Mouse (Mus musculus): ENCODE measurements around the gene Dnaaf5. TPM values are rescaled to one million over a fixed set of nuclear protein-coding genes. Genes with fewer than 3 reads are reported as not detected.

Gene Dnaaf5
- polyA plus RNA-seq, 1 experiment: 15.9 TPM

DNA sequence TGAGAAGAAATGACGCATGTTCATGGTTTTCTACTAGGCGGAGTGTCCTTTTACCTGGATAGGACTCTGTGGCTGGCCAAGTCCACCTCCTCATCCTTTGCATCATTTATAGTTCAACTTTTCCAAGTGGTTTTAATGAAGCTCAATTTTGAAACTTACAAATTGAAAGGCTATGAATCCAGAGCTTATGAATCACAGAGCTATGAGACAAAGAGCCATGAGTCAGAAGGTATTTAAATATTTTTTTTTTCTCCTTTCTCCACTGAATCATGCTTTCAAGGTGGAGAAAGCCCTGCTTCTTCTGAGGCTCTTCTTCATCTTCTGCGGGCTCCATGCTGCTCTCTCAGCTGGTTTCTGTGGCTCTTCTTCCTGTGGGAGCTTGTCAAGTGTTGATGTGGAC, 79.7 kb downstream of the Dnaaf5 start:
- no peaks in the 10 kb centered on the region for H3K27me3 ChIP-seq (ENCODE audit: control insufficient read depth, insufficient read depth, low read length)
- 95% methylated on average over 3 of the region's 3 CpGs for WGBS
- no peaks in the 10 kb centered on the region for H3K4me1 ChIP-seq (ENCODE audit: control insufficient read depth, insufficient read depth, insufficient read length)
- H3K4me3 ChIP-seq (ENCODE audit: extremely low read depth, insufficient read depth, insufficient read length): no peak overlapping the region
- no peak for TF ChIP-seq POLR2A (IDR thresholded peaks at IDR 0.05; ENCODE audit: low read depth, low read length)
- no peak for TF ChIP-seq CTCF (IDR thresholded peaks at IDR 0.05; ENCODE audit: extremely low read depth, insufficient read depth, insufficient read length, insufficient replicate concordance)
- no peak overlapping the region for H3K27ac ChIP-seq (ENCODE audit: insufficient read depth, low read length)
- DNase-seq (ENCODE audit: low read depth in 1 of 2, low spot score in 2 of 2): no peak
- H3K36me3 ChIP-seq (ENCODE audit: control insufficient read depth, insufficient read depth, low read length): peaks cover 39% of the 10 kb centered on the region

GRCm38 (mm10) chr5:139232083-139232482, 82.1 kb downstream of the Dnaaf5 start:
- Histone ChIP-seq H3K36me3 (ENCODE audit: control insufficient read depth, insufficient read depth, low read length) (peaks cover 41% of the 10 kb centered on the region), H3K4me1 (ENCODE audit: control insufficient read depth, insufficient read depth, insufficient read length) (no peaks in the 10 kb centered on the region), H3K4me3 (ENCODE audit: extremely low read depth, insufficient read depth, insufficient read length) (no peak overlapping the region), H3K27ac (ENCODE audit: insufficient read depth, low read length) (no peak overlapping the region), H3K27me3 (ENCODE audit: control insufficient read depth, insufficient read depth, low read length) (no peaks in the 10 kb centered on the region)
- TF ChIP-seq CTCF (IDR thresholded peaks at IDR 0.05; ENCODE audit: extremely low read depth, insufficient read depth, insufficient read length, insufficient replicate concordance): no peak
- no peak for TF ChIP-seq POLR2A (IDR thresholded peaks at IDR 0.05; ENCODE audit: low read depth, low read length)
- 93% methylated on average over 3 of the region's 3 CpGs for WGBS
- no peak for DNase-seq (ENCODE audit: low read depth in 1 of 2, low spot score in 2 of 2)

DNA sequence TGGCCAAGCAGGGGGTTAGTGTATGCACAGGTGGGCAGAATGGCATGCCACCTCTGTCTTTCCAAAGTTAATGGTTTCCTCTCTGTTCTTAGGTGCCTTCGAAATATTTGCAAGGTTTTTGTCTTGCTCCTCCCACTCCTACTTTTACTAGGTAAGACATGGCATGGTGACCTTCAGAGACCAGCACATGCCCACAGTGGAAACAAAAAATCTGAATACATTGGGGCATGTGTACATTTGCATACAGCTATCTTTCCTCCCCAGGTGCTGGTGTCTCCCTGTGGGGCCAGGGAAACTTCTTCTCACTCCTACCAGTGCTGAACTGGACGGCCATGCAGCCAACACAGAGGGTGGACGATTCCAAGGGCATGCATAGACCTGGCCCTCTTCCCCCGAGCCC, 84.4 kb downstream of the Dnaaf5 start:
- TF ChIP-seq CTCF (IDR thresholded peaks at IDR 0.05; ENCODE audit: extremely low read depth, insufficient read depth, insufficient read length, insufficient replicate concordance): no peak
- no peak for TF ChIP-seq POLR2A (IDR thresholded peaks at IDR 0.05; ENCODE audit: low read depth, low read length)
- Histone ChIP-seq H3K27me3 (ENCODE audit: control insufficient read depth, insufficient read depth, low read length) (no peaks in the 10 kb centered on the region), H3K36me3 (ENCODE audit: control insufficient read depth, insufficient read depth, low read length) (peaks cover 40% of the 10 kb centered on the region), H3K4me3 (ENCODE audit: extremely low read depth, insufficient read depth, insufficient read length) (no peak overlapping the region), H3K27ac (ENCODE audit: insufficient read depth, low read length) (no peak overlapping the region), H3K4me1 (ENCODE audit: control insufficient read depth, insufficient read depth, insufficient read length) (no peaks in the 10 kb centered on the region)
- 93% methylated on average over 4 of the region's 4 CpGs for WGBS
- DNase-seq (ENCODE audit: low read depth in 1 of 2, low spot score in 2 of 2): no peak

Other genes with a start within 250 kb of the Dnaaf5 start
- gene Pdgfa, start 152.9 kb upstream of the Dnaaf5 start, polyA plus RNA-seq (2012; rRNA removed): 7.1 and 12.9 TPM in 2 replicates
- 6.4 and 9.4 TPM in 2 replicates for gene Prkar1b, start 222 bp upstream of the Dnaaf5 start, polyA plus RNA-seq (2012; rRNA removed)
- 23.8 and 24.7 TPM in 2 replicates for gene Sun1, start 50.4 kb downstream of the Dnaaf5 start, polyA plus RNA-seq (2012; rRNA removed)
- 91.4 and 137 TPM in 2 replicates for gene Get4, start 102.1 kb downstream of the Dnaaf5 start, polyA plus RNA-seq (2012; rRNA removed)
- 23.2 and 29.5 TPM in 2 replicates for gene Adap1, start 175.4 kb downstream of the Dnaaf5 start, polyA plus RNA-seq (2012; rRNA removed)
- gene Cox19, start 201.2 kb downstream of the Dnaaf5 start, polyA plus RNA-seq (2012; rRNA removed): 27.2 and 36.2 TPM in 2 replicates
- not detected in 2 replicates for gene Cyp2w1, start 202.4 kb downstream of the Dnaaf5 start, polyA plus RNA-seq (2012; rRNA removed)
- 32.2 and 36.3 TPM in 2 replicates for gene Gpr146, start 227.5 kb downstream of the Dnaaf5 start, polyA plus RNA-seq (2012; rRNA removed)